Mouse (Mus musculus): ENCODE measurements around the gene Vps33b. TPM values are rescaled to one million over a fixed set of nuclear protein-coding genes. Genes with fewer than 3 reads are reported as not detected.

Gene Vps33b
- 10 to 100 TPM in 1 of 2 experiments, 1 to 10 TPM in 1; 7.7 to 10.9 TPM for total RNA-seq (2021)

DNA sequence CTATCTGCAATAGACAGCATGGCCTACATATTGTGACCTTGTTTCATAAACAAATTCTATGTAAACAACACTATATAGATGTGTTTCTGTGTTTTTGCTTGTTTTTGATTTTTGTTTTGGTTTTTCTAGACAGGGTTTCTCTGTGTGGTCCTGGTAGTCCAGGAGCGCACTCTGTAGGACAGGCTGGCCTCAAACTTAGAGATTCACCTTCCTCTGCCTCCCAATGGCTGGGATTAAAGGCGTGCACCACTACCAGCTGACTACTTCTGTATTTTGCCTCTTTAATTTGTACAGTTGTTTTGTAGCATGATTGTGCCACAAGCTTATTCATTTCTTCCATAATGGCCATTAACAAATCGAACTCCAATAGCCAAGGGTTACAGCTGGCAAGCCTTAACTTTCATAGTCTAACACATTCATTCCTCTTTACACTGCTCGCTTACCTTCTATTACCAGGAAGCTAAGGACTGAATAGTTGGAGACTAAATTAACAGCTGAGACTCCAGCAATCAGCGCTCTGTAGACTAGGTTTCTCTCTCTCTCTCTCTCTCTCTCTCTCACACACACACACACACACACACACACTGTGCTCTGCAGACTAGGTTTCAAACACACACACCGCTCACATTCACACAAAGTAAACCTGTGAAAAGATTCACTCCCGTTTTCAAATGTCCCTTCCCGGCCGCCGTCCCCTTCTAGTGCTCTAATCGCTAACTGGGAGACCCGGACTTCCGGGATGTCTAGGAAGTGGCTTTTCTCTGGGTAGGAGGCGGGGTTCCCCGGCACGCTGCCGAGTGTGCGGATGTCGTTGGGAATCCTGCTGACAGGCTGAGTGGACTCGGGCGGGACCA is at the start of gene Vps33b:
TSS of gene Vps33b (plus strand) at position 753 of the 854 bp plus-strand sequence.
- DNase-seq = peak; percentile 97 to 99
- intact Hi-C loops (cut with DNase I) = no loop called here

- intact Hi-C loops (cut with DNase I) = no loop called here
- no peak for DNase-seq
Measured at GRCm38 (mm10) chr7:80220237-80220797, 49.1 kb upstream of the Vps33b start.

DNA sequence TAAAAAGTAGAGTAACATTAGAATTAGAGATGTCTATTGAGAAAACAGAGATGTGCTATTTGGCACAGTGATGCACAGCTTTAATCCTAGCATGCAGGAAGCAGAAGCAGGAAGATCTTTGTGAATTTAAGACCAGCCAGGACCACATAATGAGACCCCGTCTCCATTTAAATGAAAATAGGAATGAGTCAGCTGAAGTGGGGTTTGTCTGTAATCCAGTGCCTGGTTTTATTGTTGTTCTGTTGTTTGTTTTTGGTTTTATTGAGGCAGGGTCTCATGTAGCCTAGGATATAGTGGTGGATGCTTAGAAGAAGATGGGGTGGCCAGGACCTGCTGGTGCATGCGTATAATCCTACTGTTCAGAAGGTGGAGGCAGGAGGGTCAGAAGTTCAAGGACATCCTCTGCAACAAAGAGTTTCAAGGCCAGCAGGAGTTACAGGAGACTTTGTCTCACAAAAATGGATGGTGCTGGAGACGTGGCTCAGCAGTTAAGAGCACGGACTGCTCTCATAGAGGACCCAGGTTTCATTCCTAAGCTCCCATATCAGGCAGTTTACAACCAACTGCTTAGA is 48.2 kb upstream of the Vps33b start:
- intact Hi-C loops (cut with DNase I) = no loop called here

DNA sequence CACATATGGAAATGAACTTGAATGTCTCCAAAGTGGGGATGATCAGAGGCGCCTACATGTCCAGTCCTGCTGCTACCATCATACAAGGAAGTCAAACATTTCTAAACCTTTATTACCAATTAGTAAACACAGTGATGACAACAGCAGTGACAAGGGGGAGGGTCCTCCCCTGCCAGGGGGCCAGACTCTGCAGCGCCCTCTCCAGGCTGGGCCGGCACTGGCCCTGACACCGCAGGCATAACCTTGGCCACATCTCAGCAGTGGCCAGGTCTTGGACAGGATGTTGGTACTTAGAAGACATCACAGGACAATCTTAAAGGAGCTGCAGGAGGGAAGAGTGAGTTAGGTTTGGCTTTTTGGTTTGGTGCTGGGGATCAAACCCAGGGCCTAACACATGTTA is 42.4 kb upstream of the Vps33b start:
- no peak for DNase-seq
- intact Hi-C loops (cut with DNase I) = no loop called here

More for the DNA sequence above, 48.2 kb upstream of the Vps33b start:
- no peak for DNase-seq

GRCm38 (mm10) chr7:80230196-80230595 is 39.3 kb upstream of the Vps33b start:
- intact Hi-C loops (cut with DNase I) = no loop called here
- DNase-seq = no peak

- intact Hi-C loops (cut with DNase I) = no loop called here
- DNase-seq = no peak
Measured at GRCm38 (mm10) chr7:80231971-80232488, 37.4 kb upstream of the Vps33b start.

DNA sequence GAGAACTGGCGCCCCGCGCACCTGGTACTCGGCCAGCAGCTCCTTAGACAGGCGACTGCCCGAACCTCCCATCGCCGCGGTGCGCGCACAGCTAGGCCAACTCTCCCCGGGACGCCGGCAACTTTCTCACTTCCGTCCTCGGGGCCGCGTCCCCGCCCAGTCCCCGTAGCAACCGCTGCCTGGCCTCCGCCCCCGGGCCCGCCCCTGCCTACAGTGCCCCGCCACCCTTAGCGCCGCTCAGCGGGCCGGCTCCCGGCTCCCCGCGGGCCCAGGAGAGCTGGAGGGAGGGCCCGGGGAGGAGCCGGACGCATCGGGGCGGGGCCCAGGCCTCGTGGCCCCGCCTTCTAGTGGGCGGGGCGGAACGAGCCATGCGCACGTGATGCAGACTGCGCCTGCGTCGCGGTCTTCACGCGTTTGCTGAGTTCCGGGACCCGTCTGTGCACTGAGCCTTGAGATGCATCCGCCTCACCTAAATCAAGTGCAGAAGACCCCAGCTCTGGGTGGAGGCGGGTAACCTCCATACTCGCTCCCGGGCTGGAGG is 36.9 kb upstream of the Vps33b start, which contains the start of the genes Cib1 and Gdpgp1:
TSS of gene Cib1 (minus strand) at position 325 of the 541 bp plus-strand sequence.
TSS of gene Gdpgp1 (plus strand) at position 377 of the 541 bp plus-strand sequence.
- DNase-seq = peak; percentile 97 to 98
- intact Hi-C loops (cut with DNase I) = no loop called here

- DNase-seq = no peak
- intact Hi-C loops (cut with DNase I) = no loop called here
Measured at GRCm38 (mm10) chr7:80233799-80234198, 35.6 kb upstream of the Vps33b start.

DNA sequence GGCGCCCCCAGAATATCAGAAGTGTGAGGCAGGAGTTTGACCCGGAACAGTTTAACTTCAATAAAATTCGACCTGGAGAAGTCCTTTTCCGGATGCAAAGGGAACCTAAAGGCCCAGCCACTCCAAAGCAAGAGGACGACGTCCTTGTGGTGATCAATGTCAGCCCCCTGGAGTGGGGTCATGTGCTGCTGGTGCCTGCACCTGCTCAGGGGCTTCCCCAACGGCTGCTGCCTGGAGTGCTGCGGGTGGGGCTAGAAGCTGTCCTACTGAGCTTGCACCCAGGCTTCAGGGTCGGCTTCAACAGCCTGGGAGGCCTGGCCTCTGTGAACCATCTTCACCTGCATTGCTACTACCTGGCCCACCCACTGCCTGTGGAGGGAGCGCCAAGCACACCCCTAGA is 30.9 kb upstream of the Vps33b start:
- DNase-seq = no peak
- intact Hi-C loops (cut with DNase I) = no loop called here

- intact Hi-C loops (cut with DNase I) = no loop called here
- DNase-seq = no peak
Measured at GRCm38 (mm10) chr7:80241661-80242060, 27.8 kb upstream of the Vps33b start.

DNA sequence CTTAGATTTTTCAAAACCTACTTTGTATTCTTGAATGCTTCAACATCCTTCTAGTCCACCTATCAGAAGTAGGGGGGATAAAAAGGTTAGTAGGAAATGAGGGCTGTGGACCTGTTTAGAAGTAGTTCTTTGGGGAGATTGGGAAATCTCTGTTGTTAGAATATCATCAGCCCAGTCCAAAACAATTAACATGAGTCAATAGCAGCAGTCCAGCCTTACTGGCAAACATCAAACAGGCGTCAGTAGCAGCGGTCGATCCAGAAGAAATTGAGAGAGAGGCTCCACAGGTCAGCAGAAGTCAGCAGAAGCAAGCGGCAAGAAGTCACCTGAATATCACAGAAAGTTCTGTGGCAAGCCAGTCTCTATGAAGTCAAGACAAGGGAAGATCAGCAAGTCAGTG is 24.6 kb upstream of the Vps33b start:
- intact Hi-C loops (cut with DNase I) = no loop called here
- DNase-seq = no peak

- DNase-seq = peak; percentile 98
- intact Hi-C loops (cut with DNase I) = no loop called here
Measured at GRCm38 (mm10) chr7:80246148-80246721, 23.2 kb upstream of the Vps33b start, which contains the start of gene Ttll13. TSS of gene Ttll13 (plus strand) at chr7:80246376.

- DNase-seq = peak in 1 of 2 experiments; percentile 11
- intact Hi-C loops (cut with DNase I) = no loop called here
Measured at GRCm38 (mm10) chr7:80246859-80247258, 22.6 kb upstream of the Vps33b start.

GRCm38 (mm10) chr7:80252437-80252836 is 17.0 kb upstream of the Vps33b start:
- no peak for DNase-seq
- intact Hi-C loops (cut with DNase I) = no loop called here

DNA sequence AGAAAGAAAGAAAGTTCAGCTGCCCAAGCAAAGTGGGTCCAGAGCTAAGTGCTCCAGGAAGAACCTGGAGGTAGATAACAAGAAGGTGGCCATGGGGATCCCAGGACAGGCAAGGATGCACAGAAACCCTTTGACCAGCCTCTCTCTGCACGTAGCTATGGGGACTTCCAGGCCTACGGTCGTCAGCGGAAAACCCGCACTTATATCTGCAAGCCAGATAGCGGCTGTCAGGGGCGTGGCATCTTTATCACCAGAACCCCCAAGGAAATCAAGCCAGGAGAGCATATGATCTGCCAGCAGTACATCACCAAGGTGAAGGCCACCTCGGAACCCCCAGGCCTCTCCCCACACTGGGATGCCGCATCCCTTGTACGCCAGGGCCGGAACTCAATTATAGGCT is 16.6 kb upstream of the Vps33b start:
- no peak for DNase-seq
- intact Hi-C loops (cut with DNase I) = no loop called here

DNA sequence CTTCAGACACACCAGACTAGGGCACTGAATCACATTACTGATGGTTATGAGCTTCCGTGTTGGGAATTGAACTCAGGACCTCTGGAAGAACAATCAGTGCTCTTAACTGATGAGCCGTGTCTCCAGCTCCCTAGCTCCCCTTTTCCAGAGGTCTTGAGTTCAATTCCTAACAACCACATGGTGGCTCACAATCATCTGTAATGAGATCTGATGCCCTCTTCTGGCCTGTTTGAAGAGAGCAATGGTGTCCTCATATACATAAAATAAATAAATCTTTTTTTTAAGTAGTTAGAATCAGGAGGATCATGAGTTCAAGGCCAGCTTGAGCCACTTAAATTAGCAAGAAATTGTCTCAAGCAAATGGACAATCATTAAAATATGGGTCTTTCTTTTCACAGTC is 13.5 kb upstream of the Vps33b start:
- intact Hi-C loops (cut with DNase I) = loop anchor here (2.0 kb wide), 1 partner anchor 115 kb away; no protein-coding TSS in a partner anchor
- no peak for DNase-seq

GRCm38 (mm10) chr7:80257706-80258105 is 11.7 kb upstream of the Vps33b start:
- DNase-seq = no peak
- intact Hi-C loops (cut with DNase I) = loop anchor here (2.0 kb wide), 1 partner anchor 117 kb away; no protein-coding TSS in a partner anchor

DNA sequence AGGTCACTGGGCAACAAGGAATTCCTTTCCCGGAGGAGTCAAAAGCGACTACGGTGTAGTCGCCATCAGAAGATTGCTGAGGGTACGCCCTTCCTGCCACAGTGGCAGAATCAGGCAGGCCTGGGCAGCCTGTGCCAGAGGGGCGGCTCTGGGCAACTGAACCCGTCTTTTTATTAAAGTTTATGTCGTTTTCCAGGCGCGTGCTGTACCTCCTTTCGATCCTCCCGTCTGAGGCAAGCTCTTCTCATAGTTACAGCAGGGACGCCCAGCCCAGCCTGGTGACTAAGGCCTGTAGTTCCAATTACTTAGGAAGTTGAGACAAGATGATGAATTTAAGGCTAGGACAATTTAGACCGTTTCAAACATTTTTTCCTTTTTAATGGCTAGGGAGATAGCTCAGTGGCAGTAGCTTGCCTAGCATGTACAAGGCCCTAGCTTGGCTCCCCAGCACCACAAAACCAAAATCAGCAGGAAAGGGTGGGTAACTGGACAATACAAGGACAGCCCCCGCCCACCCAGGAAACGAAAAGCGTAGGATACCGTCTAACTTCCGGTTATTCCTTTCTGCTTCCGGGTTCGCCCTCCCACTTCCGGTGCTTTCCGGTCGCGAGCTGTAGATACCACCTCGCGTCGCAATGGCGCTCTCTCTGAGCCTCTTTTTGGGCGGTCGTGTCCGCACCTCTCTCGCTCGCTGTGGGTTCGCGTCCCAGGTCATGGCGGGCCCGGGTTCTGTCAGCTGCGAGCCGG is 8.7 kb upstream of the Vps33b start, which contains the start of gene Ngrn:
TSS of gene Ngrn (plus strand) at position 591 of the 747 bp plus-strand sequence.
- DNase-seq = peak; percentile 89 to 93
- intact Hi-C loops (cut with DNase I) = no loop called here

DNA sequence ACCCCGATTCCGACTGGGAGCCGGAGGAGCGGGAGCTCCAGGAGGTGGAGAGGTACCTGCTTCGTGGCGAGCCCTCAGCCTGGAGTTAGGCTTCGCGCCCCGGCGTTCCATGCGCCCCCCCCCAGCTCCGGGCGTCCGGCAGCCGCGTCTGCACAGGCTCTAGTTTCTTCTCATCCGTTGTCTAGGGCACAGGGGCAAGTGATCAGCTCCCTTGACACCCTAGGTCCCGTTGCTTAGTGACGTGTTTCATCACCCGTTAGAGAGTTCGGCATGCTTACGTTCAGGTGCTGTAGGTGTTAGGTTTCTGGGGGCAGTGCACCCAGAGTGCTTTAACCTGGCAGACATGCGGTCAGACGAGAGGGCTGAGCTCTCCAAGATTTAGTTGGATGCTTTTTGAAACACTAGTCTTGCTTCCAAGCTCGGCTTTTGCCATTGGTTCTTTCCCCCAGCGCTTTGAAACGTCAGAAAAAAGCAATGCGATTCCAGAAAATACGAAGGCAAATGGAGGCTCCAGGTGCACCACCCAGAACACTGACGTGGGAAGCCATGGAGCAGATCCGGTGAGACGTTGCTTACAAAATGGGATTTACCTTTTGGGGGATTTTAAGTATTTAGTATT is 8.0 kb upstream of the Vps33b start:
- intact Hi-C loops (cut with DNase I) = no loop called here
- DNase-seq = no peak

All from heart, postnatal 10 days (tissue).